Mouse (Mus musculus) ES-E14 (cell line): ENCODE measurements around the gene Mthfd1l. TPM values are rescaled to one million over a fixed set of nuclear protein-coding genes. Genes with fewer than 3 reads are reported as not detected.

ENCODE experiments used
- DNase-seq: peaks from one replicate; pipeline ENCODE4 v3.0.0-alpha.2; 2013; ENCODE audit warnings: low read depth, low spot score
- H3K27ac ChIP-seq: 2 replicates; pipeline ENCODE4 v1.5.1; 2012; ENCODE audit warnings: low read depth, mild to moderate bottlenecking, low read length, moderate library complexity, mixed read lengths; ENCODE audit not compliant: poor library complexity, insufficient read depth, severe bottlenecking
- H3K36me3 ChIP-seq: 2 replicates; pipeline ENCODE4 v1.6.1; 2012; ENCODE audit warnings: mild to moderate bottlenecking, low read length, moderate library complexity, mixed read lengths; ENCODE audit not compliant: control insufficient read depth, poor library complexity, insufficient read depth, severe bottlenecking
- H3K4me1 ChIP-seq, 2 experiments: fragments of 150-350 bp in 1 of 2; sonication (generic) in 1 of 2; 2 replicates each; pipeline ENCODE4 v1.6.1; 2012; ENCODE audit warnings: low read length in 2 of 2, mild to moderate bottlenecking in 1 of 2, mixed read lengths in 1 of 2; ENCODE audit not compliant: control insufficient read depth in 2 of 2, insufficient read depth in 2 of 2, poor library complexity in 1 of 2
- H3K4me3 ChIP-seq, 2 experiments: fragments of 150-350 bp in 1 of 2; sonication (generic) in 1 of 2; 2 replicates each; pipeline ENCODE4 v1.5.1; 2012; ENCODE audit warnings: low read length in 2 of 2, low read depth in 1 of 2, mild to moderate bottlenecking in 1 of 2, mixed read lengths in 1 of 2; ENCODE audit not compliant: insufficient read depth in 1 of 2, poor library complexity in 1 of 2, severe bottlenecking in 1 of 2
- H3K9ac ChIP-seq: 2 replicates; pipeline ENCODE4 v1.6.1; 2012; ENCODE audit warnings: low read depth, mild to moderate bottlenecking, low read length, mixed read lengths; ENCODE audit not compliant: poor library complexity, insufficient read depth, severe bottlenecking
- H3K9me3 ChIP-seq: fragments of 150-350 bp; sonication (generic); 2 replicates; pipeline ENCODE4 v1.6.1; 2012; ENCODE audit warnings: low read depth, mild to moderate bottlenecking, low read length; ENCODE audit not compliant: control insufficient read depth, insufficient read depth
- CHD2 ChIP-seq: IDR thresholded peaks from 2 replicates; pipeline ENCODE4 v1.6.1; 2014; ENCODE audit warnings: mild to moderate bottlenecking, low read depth, low read length, inconsistent platforms
- HCFC1 ChIP-seq: IDR thresholded peaks from 2 replicates; pipeline ENCODE4 v1.6.1; 2012; ENCODE audit warnings: low read length, inconsistent platforms, borderline replicate concordance; ENCODE audit not compliant: insufficient read depth
- MAFK ChIP-seq: IDR thresholded peaks from 2 replicates; pipeline ENCODE4 v1.6.1; 2014; ENCODE audit warnings: mild to moderate bottlenecking, low read depth, low read length, inconsistent platforms; ENCODE audit not compliant: insufficient read depth
- ZC3H11A ChIP-seq: IDR thresholded peaks from 2 replicates; pipeline ENCODE4 v1.6.1; 2012; ENCODE audit warnings: low read depth, mild to moderate bottlenecking, inconsistent platforms, low read length, borderline replicate concordance
- ZNF384 ChIP-seq: IDR thresholded peaks from 2 replicates; pipeline ENCODE4 v1.6.1; 2012; ENCODE audit warnings: low read depth, low read length, inconsistent platforms
- in situ Hi-C, 2 experiments: fragments of 600-800 bp; cut with MboI; formaldehyde crosslinking; loops; one replicate each; pipeline ENCODE4 v1.15.1; 2025; ENCODE audit warnings: low sequenced_read_pairs in 2 of 2, inconsistent platforms in 1 of 2; ENCODE audit not compliant: unreplicated experiment in 2 of 2
- total RNA-seq: library from RNA; depleted of rRNA; stranded (reverse); fragments of 300-350 nt; gene quantifications from 2 replicates; pipeline ENCODE4 v1.2.3, GENCODE M21; 2012

Mthfd1l gene
- total RNA-seq, 1 experiment = 48.5 TPM

GRCm38 (mm10) chr10:4160242-4160785 is 187.4 kb downstream of the Mthfd1l start:
- H3K9me3 ChIP-seq = no peaks in the 10 kb centered on the region
- peaks cover 12 to 13% of the 10 kb centered on the region in 2 experiments for H3K4me1 ChIP-seq
- DNase-seq = no peak
- no peak overlapping the region for H3K4me3 ChIP-seq
- H3K36me3 ChIP-seq = no peaks in the 10 kb centered on the region
- no peak overlapping the region for H3K9ac ChIP-seq
- no peak overlapping the region for H3K27ac ChIP-seq
- no peak for TF ChIP-seq ZC3H11A
- no peak for TF ChIP-seq MAFK
- TF ChIP-seq ZNF384 = no peak
- TF ChIP-seq CHD2 = no peak
- TF ChIP-seq HCFC1 = no peak
- in situ Hi-C loops = no loop called here

- no peak for TF ChIP-seq MAFK
- no peak for TF ChIP-seq HCFC1
- TF ChIP-seq ZNF384 = no peak
- no peak for TF ChIP-seq CHD2
- no peak for TF ChIP-seq ZC3H11A
- Histone ChIP-seq H3K9ac (no peak overlapping the region), H3K27ac (no peak overlapping the region), H3K36me3 (no peaks in the 10 kb centered on the region), H3K4me3 (no peak overlapping the region), H3K9me3 (no peaks in the 10 kb centered on the region), H3K4me1 (peaks cover 12 to 15% of the 10 kb centered on the region in 2 experiments)
- in situ Hi-C loops = no loop called here
- DNase-seq = no peak
These were observed 189.1 kb downstream of the Mthfd1l start for GRCm38 (mm10) chr10:4162049-4162448.

- Histone ChIP-seq H3K9ac (peak overlapping the region; percentile 57; the same call in 1 of the 2 replicates), H3K4me3 (no peak overlapping the region), H3K36me3 (no peaks in the 10 kb centered on the region), H3K27ac (no peak overlapping the region; the same call in 1 of the 2 replicates), H3K9me3 (no peaks in the 10 kb centered on the region), H3K4me1 (peaks cover 12 to 15% of the 10 kb centered on the region in 2 experiments)
- no peak for TF ChIP-seq CHD2
- TF ChIP-seq MAFK = no peak
- TF ChIP-seq ZNF384 = no peak
- no peak for TF ChIP-seq ZC3H11A
- TF ChIP-seq HCFC1 = no peak
- no peak for DNase-seq
- in situ Hi-C loops = no loop called here
These were observed 190.1 kb downstream of the Mthfd1l start for GRCm38 (mm10) chr10:4162976-4163375.

GRCm38 (mm10) chr10:4164681-4165080 is 191.8 kb downstream of the Mthfd1l start:
- no peaks in the 10 kb centered on the region for H3K36me3 ChIP-seq
- no peak for DNase-seq
- no peak for TF ChIP-seq HCFC1
- TF ChIP-seq CHD2 = no peak
- no peak for TF ChIP-seq ZC3H11A
- TF ChIP-seq ZNF384 = no peak
- TF ChIP-seq MAFK = no peak
- H3K9ac ChIP-seq = no peak overlapping the region
- in situ Hi-C loops = no loop called here
- peaks cover 12 to 15% of the 10 kb centered on the region in 2 experiments for H3K4me1 ChIP-seq
- no peak overlapping the region for H3K4me3 ChIP-seq
- no peaks in the 10 kb centered on the region for H3K9me3 ChIP-seq
- no peak overlapping the region for H3K27ac ChIP-seq

GRCm38 (mm10) chr10:4168222-4168798 is 195.4 kb downstream of the Mthfd1l start:
- Histone ChIP-seq H3K4me1 (peaks cover 7 to 10% of the 10 kb centered on the region in 2 experiments), H3K4me3 (no peak overlapping the region), H3K36me3 (no peaks in the 10 kb centered on the region), H3K27ac (no peak overlapping the region), H3K9me3 (no peaks in the 10 kb centered on the region), H3K9ac (no peak overlapping the region)
- TF ChIP-seq MAFK (no peak), ZC3H11A (no peak), ZNF384 (no peak), HCFC1 (no peak), CHD2 (no peak)
- in situ Hi-C loops = no loop called here
- no peak for DNase-seq
